Mouse (Mus musculus) spleen, postnatal 4 days (tissue): ENCODE data around the gene Gm20509.
"Not testable (repeated sequence)": the region's sequence is repeated elsewhere in the genome, so short reads cannot be mapped to it uniquely, and the experiment has no call there.

Experiments
- DNase-seq, 2 experiments: peaks; one replicate each; pipeline ENCODE4 v3.0.0; 2022; ENCODE audit warnings: low spot score in 2 of 2

Gm20509 gene

DNA sequence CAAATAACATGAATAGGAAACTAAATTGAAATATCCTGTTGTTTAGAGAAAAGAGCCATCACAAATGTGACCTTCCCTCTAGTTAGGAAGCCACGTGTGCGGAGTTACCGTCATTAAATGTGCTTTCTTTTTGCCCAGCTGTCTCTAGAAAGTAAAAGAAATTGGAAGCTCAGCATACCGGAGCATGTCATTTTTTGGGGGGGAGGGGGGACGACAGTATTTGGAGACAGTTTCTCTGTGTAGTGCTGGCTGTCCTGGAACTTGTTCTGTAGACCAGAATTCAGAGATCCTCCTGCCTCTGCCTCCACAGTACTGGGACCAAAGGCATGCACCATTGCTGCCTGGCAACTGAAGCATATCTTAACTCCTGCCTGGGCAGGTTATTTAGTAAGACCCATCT lies 734 bp upstream of the Gm20509 start, which contains the start of gene Khdc3:
Gene Khdc3, plus strand, starts transcription at position 301 of the 400 bp plus-strand sequence.
- no peak for DNase-seq

DNA sequence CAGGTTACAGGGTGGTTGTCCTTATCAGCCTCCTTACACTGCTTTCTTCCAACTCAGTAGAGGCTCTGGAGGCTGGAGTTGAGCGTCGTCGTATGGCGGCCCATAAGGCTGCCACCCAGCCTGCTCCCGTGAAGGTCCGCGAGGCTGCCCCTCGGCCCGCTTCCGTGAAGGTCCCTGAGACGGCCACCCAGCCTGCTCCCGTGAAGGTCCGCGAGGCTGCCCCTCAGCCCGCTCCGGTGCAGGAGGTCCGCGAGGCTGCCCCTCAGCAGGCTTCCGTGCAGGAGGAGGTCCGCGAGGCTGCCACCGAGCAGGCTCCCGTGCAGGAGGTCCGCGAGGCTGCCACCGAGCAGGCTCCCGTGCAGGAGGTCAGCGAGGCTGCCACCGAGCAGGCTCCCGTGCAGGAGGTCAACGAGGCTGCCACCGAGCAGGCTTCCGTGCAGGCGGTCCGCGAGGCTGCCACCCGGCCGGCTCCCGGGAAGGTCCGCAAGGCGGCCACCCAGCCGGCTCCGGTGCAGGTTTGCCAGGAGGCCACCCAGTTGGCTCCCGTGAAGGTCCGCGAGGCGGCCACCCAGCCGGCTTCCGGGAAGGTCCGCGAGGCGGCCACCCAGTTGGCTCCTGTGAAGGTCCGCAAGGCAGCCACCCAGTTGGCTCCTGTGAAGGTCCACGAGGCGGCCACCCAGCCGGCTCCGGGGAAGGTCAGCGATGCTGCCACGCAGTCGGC lies 1.0 kb downstream of the Gm20509 start:
- no peak for DNase-seq

DNA sequence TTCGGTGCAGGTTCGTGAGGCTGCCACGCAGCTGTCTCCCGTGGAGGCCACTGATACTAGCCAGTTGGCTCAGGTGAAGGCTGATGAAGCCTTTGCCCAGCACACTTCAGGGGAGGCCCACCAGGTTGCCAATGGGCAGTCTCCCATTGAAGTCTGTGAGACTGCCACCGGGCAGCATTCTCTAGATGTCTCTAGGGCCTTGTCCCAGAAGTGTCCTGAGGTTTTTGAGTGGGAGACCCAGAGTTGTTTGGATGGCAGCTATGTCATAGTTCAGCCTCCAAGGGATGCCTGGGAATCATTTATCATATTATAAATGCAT lies 1.6 kb downstream of the Gm20509 start:
- DNase-seq: no peak

DNA sequence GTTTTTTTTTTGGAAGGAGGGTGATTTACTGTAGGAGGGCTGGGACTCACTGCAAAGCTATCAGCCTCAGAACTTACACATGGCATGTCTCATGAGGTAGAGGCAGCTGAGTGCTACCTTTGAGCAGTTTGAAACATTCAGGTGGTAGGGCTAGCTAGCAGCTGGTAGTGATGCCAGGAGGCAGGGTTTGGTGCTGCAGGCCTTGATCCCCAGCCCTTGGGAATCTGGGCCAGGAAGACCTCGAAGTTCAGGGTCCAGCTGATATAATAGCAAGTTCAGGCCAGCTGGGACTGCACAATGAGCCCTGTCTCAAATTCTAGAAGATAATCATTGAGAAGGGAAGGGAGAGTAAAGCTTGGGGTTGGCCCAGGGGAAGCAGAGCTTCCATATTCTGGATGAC lies 2.9 kb downstream of the Gm20509 start:
- DNase-seq: no peak

DNA sequence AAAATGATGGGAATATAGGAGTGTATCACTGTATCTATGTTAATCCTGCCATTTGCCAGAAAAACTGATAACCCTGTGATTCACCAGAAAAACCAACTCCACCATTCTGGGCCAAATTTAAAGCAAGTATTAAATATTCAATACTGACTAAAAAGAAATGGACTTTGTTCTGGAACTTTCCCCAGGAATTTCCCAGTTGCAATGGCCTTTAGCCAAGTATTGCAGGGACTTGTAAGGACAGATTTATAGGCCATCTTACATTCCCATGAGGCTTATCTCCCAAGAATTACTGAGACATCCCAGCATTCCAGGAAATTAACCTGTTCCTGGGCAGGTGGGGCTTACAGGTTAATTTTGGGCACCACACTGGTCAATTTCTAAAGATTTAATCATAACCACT lies 3.5 kb downstream of the Gm20509 start:
- no peak for DNase-seq

DNA sequence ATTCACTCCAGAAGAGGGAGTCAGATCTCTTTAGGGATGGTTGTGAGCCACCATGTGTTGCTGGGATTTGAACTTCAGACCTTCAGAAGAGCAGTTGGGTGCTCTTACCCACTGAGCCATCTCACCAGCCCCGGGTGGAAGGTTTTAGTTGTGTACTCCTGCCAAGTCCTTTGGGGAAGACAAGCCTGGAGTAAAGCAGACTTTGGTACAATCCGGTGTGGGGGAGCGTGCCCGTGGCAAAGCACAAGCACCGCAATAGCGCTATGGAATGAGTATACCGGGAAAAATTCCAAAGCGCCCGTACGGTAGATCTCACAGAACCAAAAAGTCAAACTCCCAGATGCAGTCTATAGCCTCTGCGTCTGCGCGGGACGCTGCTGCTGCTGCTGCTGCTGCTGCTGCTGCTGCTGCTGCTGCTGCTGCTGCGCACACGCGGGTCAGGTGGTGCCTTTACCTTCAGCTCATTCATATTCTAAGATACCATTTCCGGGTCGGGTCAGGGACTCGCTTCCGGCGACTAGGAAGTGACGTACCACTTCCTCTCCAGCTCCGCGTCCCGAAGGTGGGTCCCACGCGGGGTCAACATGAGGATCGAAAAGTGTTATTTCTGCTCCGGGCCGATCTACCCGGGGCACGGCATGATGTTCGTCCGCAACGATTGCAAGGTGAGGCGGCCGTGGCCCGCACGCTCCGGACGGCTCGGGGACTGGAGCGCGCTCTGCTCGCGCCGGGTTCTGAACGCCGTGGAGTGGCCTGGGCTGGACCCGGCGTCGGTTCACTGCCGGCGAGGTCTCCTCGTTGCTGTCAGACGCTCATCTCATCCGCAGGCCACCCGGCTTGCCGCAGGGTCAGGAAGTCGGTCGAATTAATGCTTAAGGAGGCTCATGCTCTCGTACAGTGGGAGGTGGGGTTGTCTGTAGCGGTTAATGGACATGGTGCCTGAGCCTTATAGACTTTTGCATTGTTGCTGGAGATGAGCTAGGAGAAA lies 10.9 kb downstream of the Gm20509 start, which contains the start of gene Rsl24d1:
Gene Rsl24d1, plus strand, starts transcription at position 508 of the 988 bp plus-strand sequence.
- DNase-seq: peak; percentile 73 to 83

DNA sequence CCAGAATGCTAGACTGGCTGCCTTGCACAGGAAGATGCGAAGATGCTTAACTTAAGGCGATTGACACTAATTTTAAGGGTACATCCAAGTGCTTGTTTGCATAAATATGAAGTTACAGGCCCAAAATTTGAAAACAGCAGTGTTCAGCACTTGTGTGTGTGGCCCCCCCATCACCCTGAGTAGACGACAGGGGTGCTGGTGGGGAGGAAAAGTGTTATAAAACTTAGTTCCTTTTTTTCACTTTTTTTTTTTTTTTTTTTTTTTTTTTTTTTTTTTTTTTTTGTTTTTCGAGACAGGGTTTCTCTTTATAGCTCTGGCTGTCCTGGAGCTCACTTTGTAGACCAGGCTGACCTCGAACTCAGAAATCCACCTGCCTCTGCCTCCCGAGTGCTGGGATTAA lies 14.4 kb downstream of the Gm20509 start:
- DNase-seq: not testable (repeated sequence)

DNA sequence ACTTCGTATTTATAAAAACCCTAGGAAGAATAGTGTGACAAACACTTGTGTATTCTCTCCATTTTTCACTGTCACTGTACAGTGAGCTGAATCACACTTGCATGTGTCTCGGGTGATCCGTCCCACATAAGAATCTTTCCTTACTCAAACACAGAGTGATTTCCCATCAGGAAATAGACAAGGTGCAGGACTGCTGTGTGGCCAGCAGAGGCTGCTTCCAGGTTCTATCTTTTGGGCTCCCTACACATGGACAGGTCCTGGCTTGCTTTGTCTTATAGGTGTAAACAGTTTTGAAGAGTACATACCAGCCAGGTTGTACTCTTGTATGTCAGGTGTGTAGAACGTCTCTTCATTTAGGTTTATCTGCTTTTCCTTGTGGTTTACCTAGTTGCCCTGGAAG lies 15.7 kb downstream of the Gm20509 start:
- no peak for DNase-seq

DNA sequence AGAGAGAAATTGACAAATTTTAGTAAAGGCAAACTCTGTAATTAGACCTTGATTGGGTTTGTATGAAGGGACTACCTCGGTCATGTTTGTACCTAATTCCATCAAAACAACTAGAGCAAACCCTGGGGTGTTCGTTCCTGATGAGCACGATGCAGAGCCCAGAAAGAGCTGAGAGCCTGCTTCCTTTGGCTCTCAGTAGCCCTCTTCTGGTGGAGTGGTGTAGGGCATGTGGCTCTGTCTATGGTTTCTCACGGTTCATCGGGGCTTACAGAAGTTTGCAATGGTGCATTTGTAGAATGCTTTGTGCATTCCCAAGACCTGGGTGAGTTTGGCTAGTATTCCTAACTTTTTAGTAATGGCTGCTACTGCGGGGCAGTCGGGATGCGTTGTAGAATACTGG lies 19.5 kb downstream of the Gm20509 start:
- DNase-seq: peak in 1 of 2 experiments; percentile 18

DNA sequence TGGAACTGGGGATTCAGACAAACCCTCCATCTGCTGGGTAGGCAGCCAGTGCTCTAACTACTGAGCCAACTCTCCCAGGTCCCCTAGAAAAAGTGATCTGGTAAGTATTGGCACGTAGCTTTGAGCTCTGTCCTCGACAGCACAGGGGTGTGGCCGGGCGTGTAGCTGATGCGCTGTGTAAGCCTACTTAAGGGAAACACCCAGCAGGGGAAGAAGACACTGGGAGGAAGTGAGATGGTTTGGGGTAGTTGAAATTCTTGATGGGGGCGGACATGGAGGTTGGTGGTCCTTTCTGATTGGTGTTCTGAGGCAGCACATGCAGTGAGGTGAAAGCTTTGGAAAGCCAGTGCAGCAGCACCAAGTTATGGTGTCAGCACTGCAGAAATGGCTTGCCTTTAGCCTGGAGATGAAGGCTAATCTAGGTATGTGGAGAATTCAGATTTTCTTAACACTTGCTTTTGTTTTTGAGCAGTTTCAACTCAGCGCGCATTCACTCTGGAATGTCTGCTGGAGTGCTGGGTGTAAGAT lies 22.8 kb downstream of the Gm20509 start:
- DNase-seq: peak in 1 of 2 experiments; percentile 18

DNA sequence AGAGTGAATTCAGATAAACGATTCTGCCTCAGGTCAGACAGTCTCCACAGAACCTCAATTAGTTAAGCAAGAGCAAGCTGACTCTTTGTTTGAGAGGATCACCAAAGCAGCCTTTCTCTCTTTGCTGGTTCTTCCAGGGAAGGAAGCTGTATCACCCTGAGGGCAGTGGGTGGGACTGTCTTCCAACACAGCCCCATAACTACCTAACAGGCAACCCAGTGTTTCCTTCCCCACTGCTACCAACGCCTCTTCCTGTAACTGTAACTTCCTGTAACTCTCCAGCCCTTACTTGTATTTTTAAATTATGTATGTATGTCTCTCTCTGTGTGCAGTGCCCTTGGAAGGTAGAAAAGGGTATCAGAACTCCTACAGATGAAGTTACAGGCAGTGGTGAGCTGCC lies 25.2 kb downstream of the Gm20509 start:
- DNase-seq: no peak

DNA sequence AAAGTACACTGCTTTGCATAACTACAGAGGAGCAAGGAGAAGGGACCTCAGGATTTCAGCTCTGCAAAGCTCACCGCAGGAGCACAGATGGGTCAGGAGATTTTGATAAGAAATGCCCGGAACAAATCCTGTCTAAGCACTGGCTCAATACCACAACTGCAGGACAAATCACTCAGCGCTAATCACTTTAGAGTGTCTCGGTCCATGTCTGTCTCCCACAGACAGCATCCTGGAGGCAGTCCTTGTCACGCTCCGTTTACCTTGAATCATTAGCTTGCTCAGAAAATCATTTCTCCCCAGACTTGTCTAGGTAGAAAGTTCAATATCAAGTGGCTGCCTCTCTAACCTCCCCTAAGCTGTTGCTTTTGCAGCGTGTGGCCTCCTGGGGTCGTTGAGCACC lies 27.6 kb downstream of the Gm20509 start:
- no peak for DNase-seq

DNA sequence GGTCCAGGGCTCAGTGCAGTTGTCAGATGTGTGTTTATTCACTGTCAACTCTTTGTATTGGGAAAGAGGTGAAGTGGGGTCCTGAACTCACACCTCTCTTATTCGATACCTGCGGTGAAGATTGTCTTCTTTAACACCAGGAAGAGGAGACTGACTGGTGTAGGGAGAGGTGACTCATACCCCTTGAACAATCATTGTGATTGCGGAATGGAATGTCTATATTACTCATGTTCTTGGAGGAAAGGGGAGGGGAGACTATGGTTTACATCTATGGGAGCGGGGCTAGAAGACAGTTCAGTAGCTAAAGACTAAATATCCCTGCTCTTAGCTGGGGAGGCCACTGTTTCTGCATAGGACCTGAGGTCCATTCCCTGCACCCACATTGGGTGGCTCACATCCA lies 28.3 kb downstream of the Gm20509 start:
- DNase-seq: no peak

DNA sequence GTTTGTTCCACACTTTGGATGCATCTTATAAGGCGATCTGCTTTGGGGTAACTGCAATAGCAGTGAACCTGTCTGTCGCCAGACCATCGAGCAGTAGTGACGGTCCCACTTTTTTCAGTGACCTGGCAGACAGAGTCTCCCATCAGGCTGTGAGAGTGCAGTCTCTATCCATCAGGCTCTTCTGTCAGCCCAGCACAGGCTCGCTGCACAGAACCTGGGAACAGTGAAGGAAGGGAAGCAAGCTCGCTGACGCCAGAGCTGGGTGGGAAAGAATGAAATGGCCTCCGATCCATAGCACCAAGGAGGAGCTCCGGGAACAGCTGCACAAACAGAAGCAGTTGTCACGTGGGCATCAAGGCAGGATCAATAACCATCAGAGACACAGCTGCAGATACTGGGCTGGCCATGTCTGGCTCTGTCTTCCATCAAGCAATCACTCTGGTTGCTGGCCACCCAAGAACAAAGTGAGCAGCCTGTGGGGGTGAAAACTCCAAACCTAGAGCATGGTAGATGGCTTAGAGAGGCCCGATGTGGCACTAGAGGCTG lies 35.1 kb downstream of the Gm20509 start:
- no peak for DNase-seq

DNA sequence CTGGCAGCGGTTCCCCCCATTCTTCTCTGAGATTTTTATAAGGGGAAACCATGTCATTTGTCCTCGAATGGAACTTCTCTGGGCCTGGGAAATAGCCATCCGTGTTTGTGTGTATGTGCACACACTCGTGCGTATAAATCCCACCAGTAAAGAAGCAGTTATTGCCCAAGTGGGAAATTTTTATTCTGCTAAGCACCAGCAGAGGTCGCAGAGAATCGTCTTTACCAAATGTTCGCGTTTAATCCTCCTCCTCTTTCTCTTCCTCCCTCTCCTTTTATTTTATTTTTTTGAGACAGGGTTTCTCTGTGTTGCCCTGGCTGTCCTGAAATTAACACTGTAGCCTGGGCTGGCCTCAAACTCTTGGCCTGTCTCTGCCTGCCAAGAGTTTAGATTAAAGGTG lies 52.1 kb downstream of the Gm20509 start:
- no peak for DNase-seq

DNA sequence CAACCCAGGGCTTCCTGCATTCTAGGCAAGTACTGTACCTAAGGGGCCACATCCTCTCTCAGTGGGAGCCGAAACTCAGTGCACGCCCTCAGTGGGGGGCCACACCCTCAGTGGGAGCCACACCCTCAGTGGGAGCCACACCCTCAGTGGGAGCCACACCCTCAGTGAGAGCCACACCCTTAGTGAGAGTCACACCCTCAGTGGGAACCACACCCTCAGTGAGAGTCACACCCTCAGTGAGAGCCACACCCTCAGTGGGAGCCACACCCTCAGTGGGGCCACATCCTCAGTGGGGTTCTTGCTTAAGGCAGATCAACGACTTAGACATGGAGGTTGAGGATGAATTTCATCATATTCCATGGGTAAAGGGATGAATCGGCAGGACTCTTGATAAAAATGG lies 55.7 kb downstream of the Gm20509 start:
- peak in 1 of 2 experiments; percentile 15 for DNase-seq

DNA sequence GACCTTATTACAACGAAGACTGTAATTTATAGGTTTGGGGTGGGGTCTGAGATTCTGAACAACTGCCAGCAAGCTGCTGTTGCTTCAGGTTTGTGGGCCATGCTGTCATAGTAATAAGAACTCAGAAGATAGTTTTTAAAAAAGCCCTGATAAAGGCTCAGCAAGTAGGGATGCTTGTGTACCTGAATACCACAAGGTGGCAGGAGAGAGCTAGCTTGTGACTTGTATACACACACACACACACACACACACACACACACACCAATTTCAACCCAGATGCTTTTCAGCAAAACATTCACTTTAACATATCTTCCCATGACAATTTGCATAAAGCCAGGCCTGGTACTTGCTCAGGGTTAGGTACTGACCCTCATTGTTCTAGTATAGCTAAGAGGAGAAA lies 57.0 kb downstream of the Gm20509 start:
- no peak for DNase-seq

DNA sequence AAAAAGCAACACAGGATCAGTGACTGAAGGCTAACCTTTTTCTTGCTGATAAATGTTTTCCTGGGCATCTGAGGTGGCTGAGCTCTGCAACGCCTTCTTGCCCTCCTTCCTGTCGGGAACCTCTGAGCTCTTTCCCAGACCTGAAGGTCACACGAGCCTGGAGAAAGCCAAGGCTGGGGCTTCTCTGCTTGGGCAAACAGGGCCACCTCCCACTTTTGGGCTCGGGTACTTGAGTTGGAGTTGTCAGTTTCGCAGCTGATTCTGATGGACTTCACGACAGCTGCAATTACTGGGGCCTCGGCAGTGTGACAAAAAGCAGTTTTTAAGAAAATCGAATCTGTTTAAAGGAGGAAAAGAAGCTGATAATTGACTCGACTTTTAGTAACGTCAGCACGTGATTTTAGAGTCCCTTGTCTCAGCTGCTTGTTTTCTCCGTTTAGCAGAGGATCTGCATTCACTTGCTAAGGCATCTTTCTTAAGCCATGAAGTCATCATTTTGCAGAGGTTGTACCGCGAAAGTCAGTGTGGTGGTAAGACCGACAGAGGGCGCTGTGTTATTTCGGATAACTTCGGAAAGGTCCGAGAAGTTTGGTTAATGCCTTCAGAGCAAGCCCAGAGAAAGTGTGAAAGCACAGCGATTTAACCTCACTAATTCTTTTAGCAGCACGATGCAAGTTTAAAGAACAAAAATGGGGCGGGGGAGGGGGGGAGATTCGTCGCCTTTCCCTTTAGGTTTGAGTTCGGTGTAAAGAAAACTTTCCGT lies 60.5 kb downstream of the Gm20509 start:
- peak; percentile 37 to 76 for DNase-seq

DNA sequence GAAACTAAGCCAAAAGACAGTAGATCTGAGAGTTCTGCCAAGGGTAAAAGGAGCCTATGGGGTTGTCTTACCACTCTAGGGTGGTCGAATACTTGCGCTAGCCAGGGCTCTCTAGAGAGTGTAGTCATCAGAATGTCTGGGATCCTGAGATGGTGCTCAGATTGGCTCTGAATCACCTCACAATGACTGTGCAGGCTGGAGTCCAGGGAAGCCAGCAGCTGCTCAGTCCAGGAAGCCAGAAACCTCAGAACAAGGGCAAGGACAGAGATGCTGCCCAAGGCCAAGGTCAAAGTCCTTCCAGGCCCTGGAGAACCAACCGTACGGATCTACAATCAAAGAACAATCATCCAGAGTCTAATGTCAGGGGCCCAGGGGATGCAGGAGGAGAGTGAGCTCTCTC lies 63.4 kb downstream of the Gm20509 start:
- DNase-seq: no peak
